Mouse (Mus musculus) v-Abl transformed pro-B cells (cell line): ENCODE measurements at regions not wholly inside any gene's neighbourhood (a gene's known extent, or its start where the extent isn't known, plus 50 kb on each side); places are given as distances from the start of the nearest gene placed in this dataset.
"Not testable (repeated sequence)": the region's sequence is repeated elsewhere in the genome, so short reads cannot be mapped to it uniquely, and the experiment has no call there.

ENCODE experiments used
- in situ Hi-C, 2 experiments: fragments of 400-800 bp; cut with MboI; formaldehyde crosslinking; loops; one replicate each; pipeline ENCODE4 v1.15.1; 2025; ENCODE audit not compliant: unreplicated experiment in 2 of 2

DNA sequence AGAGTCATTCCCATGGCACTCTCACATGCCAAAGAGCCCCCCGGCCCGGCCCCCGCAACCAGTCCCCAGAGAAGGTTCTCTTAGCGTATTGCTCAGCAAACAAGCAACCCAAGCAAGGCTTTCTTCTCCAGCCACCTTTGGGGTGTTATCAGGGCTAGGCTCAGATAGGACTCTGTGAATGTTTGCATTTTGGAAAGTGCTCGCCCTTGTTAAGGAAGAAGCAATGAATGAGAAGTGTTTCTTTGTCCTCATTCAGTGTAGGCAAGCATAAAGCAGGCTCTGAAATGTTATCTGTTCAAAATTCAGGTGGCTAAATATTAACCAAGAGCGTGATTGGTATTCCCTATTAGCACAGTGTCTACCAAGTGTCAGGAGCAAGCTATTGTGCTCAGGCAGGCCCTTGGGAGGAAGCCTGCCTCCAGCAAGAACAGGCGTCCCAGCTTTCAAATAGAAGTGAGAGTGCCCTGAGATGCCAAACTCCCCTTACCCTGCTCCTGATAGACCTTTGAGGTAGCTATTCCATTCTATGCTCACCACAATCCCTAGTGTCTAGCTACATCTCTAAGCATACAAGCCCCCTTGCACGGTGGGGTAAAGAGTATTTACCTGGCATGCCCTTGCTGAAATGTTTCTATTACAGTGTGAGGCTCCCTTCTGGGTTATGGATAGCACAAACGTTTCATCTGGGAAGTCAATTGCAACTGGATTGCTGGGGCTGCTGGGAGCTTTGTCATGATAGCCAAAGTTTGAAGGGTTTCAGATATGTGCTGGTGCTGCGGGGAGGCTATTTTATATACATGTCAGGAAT, 191.7 kb downstream of the Fam43a start:
- in situ Hi-C loops = no loop called here

DNA sequence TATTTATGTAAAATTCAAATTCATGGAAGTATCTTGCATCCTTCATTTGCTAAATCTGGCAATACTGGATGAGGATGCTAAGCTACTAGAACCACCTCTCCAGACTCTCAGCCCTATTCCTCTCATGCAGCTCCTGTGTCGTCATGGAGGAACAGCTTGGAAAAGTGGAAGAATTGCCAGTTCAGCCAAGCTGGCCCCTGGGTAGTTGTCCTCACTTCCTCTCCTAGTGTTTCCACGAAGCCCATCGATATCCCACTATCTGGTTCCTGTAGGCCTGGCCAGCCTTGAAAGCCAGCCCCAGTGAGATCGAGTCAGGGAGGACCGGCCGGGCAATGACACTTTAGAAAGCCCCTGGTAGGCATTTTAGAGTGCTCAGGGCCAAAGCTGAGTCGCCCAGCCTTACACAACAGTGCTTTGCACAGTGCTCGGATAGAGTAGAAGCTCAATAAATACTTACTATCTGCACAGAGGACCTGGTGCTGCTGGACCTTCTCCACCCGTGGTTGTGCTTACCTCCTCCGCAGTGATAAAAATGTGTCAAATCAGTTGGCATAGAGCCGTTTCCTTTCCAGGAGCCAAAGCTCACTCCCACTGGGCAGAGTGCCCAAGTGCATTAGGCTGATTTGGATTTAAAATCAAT, 193.3 kb downstream of the Fam43a start:
- in situ Hi-C loops = no loop called here

DNA sequence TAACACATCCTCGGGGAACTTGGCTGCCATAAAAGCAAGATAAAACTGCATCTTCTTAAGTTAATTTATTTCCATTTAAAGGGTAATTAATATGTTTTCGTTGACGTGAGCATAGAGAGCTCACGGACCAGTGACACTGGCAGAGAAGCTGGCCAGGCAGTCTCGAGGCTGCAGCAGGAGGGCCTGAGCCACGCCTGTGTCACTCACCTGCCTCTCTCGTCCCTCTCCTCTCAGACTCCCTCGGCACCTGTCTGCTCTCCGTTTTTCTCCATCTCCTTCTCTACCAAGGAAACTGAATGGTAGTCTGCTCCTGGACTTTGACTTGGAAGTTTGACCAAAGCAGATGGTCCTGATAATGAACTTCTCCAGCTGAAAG, 193.8 kb downstream of the Fam43a start:
- in situ Hi-C loops = no loop called here

DNA sequence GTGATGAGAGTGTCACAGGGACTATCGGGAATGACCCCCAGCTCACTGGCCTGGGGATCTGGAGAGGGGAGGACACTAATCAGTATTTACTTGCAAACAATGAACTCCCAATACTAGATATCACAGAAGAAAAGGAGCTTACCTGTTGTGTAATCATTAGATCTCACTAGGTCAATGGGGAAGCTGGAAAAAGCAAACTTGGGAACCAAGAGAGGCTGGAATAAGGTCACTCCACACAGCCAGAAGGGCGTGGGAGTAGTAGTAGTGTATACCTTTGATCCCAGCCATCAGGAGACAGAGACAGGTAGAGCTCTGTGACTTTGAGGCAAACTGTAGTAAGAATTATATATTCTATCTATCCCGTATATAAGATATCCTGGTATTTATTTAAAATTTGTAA, 194.3 kb downstream of the Fam43a start:
- in situ Hi-C loops = no loop called here

DNA sequence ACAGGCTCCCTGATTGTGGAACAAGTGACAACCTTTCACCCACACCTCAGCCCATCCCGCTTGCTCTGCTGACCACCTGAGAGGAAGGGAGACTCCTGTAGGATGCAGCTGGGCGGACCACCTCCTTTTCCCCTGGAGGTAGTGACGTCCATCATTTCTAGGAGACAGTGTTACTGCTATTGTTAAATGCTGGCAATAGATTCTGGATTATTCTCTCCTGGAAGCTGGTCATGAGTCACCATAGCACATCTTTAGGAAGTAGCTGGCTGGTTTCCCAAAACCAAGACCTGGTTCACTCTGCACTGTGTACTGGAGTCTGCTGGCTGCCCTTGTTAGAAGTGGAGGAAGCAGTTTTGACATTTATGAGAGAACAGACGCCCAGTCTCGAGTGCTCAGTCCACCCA, 196.0 kb downstream of the Fam43a start:
- in situ Hi-C loops = no loop called here

DNA sequence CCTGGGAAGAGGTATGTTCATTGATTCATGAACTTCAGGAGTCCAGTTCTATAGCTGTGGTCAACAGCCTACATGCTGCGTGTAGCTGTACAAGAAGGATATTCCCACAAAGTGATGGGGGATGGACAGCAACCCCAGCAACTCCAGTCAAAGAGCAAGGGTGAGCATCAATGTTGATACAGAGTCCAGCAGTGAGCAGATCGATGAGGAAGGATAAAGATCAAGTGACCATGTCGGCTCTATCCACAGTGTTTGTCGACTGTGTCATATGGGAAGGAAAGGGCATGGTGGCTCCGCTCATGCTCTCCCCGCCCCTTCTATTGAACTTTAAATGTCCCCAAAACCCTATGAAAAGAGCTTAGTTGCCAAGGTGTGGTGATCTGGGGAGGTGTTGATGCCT, 196.6 kb downstream of the Fam43a start:
- in situ Hi-C loops = no loop called here

DNA sequence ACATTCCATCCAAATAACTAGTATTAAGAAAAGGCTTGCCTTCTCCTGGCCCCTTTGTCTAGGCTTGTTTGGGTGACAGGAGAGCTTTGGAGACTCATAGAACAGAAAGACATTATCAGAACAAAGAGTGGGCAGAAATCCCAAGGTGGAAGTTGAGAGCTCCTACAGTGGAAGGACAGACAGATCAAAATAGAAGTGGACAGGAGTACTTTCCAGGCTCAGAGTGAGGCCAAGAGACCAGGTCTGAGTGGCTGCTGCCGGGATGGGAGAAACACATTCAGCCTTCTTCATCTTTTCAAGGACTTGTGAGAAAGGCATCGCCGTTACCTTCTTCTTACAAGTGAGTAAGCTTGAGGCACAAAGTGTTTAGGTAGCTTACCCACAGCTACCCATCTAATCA, 197.5 kb downstream of the Fam43a start:
- in situ Hi-C loops = no loop called here

DNA sequence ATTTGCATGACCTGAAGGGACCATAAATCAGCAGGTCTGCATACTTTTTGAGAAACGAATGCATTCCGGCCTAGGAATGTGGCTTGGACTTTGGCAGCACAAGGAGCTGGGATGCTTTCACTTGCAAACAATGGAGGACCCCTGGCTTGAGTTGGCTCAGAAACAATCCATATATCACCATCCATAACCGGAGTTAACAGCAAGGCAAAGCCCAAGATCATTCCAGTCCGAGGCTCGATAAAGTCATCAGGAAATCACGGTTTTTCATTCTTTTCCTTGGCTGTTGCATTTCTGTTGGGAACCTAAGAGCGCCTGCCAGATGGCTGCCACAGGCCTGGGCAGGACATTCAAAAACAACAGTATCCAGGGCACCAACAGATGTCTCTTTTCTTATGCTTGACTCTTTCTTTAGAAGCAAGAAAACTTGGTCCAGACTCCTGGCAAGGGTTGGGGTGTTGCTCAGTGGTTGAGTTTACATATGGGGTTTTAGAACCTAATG, 198.5 kb downstream of the Fam43a start:
- in situ Hi-C loops = no loop called here

DNA sequence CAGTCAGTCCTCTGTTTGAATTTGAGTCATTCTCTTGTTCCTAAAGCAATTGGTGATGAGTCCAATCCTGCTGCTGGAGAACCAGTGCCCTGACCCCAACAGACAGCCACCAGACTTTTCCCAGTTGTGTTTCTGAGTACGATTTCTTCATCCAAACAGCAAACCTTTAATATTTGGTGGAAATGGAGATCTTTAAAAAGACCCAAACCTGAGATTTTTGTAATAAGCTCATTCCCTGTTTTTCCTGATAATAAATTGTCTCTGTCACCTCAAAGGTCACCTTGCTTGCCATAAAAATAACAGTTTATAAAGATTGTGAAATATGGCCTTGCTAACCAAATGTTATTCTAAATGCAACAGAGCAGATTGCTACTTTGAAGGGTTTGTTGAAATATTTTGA, 199.0 kb downstream of the Fam43a start:
- in situ Hi-C loops = no loop called here

DNA sequence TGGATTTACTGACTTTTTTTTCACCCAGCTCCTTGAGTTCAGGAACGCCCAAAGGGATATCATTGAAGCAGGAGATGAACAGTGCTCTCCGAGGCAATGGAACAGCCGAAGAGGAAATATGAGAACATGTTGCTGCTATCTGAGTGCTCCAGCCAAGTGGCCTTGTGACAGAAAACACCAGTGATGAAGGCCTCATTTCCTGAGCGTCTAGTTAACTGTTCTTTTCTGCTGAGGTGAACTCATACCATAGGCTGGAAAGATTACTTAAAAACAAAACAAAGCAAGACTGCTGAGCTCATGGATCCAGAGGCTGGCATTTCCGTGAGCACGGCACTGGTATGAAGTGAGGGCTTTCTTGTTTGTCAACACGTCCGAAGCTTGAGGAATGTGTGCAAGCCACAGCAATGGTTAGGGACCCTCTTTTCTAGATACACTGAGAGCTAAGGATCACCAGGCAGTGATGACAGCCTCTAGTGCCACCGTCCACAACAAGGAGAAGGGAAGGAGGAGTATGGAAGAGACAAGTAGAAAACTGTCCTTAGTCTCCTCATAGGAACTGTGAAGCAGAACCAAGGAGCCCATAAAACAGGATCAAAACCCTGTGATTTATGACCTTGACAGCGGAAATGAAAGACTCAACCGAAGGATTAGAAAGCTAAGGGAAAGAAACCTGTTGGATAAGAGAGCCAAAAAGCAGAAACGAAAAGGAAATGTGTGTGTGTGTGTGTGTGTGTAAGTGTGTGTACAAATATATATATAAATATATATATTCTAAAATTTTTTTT, 200.4 kb downstream of the Fam43a start:
- in situ Hi-C loops = no loop called here

DNA sequence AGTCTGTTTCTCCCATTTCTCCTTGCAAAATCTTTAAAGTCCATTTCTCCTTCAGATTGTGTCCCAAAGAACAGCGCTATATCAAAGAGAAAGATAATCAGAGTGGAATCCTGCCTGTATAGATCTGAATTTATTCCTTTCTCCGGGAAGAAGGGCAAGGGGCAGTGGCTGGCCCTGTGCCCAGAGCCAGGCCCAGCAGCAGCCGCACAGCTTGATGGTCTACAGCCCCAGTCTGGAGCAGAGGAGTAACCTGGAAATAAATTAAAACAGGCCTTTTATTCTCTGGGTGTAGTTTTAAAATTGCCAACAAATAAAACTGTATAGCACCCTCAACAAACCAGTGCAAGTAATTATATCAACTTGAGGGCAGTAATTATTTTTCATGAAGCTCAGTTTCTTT, 204.5 kb downstream of the Fam43a start:
- in situ Hi-C loops = no loop called here

DNA sequence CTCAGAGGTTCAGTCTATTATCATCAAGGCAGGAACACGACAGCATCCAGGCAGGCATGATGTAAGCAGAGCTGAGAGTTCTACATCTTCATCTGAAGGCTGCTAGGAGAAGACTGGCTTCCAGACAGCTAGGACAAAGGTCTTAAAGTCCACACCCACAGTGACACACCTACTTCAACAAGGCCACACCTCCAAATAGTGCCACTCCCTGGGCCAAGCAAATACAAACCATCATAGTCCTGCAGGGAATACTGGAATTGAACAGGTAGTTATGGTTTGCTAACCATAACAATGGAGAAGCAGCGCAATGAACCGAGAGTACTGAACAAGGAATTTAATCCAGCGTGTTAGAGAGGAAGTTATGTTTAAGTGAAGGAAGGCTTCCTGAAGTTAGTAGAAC, 206.7 kb downstream of the Fam43a start:
- in situ Hi-C loops = not testable (repeated sequence)

DNA sequence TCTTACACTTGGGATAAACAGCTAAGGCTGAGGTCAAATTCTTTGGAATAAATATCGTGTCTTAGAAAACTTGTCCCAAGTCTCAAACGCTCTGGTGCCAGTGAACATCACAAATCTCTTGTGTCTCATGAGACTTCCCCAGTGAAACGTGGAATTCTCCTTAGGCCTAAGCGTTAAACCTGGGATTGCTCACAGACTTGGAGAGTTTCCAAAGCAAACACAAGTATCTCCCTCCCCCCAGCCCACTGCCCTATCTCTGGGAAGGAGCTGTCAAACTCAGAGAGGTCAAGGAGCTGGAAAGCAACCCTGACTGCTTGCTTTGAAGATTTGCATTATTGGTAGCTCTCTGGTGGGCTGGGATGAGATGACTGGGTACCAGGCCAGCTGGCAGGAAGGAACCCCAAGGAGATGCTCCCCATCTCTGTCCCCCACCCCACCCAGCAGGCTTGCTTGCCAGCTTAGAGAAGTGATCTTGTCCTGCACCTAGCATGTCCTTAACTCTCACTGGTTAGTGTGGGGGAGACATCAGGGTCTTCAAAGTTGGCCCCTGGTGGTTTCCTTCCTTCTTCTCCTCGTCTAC, 219.1 kb downstream of the Fam43a start:
- in situ Hi-C loops = no loop called here

DNA sequence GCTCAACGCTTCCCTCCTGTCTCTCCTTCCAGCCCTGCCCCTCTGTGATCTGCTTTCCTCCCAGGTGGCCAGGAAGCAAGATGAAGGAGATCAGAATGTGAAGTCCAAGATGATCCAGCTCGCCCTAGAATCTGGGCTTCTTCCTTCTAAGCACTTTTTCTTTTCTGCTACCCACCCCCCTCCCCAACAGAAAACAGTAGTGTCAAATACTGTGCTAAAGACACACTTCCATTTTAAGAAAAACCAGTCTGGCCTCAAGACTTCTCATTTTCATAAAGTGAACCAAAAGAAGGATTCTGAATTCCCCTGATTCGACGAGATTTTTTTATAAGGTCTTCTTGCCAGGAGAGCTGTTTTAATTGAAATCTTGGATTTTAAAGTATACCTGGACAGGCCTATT, 219.8 kb downstream of the Fam43a start:
- in situ Hi-C loops = no loop called here

DNA sequence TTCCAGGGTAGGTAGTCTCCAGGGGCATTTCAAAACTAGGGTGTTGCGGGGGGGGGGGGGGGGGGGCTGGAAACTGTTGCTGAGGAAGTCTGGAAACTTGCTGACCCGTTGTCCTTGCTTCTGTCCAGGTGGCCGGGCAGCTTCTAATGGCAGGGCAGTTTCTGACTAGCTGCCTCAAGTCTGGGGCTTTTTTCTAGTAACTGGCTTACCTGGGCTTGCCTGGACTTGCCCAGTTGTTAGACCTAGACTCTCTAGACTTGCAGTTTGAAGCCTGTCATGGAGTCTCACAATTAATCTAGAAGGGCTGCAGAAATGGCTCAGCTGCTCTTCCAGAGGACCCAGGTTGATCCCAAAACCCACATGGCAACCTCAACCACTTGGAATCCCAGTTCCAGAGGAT, 220.7 kb downstream of the Fam43a start:
- in situ Hi-C loops = no loop called here

DNA sequence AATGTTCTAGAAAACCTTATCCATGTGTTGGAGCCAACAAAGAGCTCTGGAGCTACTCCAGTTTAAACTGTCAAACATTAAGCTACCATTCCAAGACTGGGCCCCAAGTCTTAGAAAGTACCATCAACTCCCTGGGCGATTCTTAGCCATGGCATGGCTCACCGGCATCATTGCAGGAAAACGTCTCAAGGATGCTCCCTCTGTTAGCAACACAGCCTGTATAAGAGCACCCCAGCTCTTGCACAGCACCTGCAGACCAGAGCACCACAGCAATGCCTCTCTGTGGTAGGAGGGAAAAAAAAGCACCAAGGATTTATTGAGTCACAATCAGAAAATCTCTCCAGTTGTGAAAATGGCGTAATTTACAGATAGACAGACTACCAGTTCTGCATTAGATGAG, 221.2 kb downstream of the Fam43a start:
- in situ Hi-C loops = no loop called here

DNA sequence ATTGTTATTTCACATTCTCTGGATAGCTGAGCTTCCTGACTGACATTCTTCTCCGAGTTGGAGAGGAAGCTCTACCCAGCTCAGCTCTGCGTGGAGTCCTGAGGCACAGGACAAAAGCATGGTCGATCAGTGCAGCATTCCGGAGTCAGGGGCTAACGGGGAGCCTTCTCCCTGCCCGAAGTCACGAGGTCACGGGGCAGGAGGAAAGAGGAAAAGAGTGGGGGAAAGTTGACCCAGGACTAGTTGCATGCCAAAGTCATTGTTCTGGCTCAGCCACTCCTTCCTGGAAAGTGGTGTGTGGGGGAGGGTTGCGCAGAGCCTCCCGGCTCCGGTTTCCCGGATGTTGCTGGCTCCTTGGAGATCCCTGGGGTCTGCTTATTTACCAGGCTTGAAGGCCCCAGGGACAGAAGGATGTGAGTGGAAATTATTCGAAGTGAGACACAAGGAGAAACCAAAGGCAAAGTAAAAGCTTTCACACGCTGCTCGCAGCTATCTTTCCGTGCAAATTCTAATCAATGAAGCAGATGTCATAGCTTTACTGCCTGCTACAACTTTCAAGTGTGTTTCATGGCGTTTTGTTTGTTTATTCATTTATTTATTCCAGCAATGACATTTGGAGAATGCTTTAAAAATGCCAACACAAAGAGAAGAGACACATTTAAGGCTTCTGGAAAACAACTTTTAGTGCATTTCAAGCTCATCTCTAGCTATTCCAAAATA, 221.8 kb downstream of the Fam43a start:
- in situ Hi-C loops = no loop called here

DNA sequence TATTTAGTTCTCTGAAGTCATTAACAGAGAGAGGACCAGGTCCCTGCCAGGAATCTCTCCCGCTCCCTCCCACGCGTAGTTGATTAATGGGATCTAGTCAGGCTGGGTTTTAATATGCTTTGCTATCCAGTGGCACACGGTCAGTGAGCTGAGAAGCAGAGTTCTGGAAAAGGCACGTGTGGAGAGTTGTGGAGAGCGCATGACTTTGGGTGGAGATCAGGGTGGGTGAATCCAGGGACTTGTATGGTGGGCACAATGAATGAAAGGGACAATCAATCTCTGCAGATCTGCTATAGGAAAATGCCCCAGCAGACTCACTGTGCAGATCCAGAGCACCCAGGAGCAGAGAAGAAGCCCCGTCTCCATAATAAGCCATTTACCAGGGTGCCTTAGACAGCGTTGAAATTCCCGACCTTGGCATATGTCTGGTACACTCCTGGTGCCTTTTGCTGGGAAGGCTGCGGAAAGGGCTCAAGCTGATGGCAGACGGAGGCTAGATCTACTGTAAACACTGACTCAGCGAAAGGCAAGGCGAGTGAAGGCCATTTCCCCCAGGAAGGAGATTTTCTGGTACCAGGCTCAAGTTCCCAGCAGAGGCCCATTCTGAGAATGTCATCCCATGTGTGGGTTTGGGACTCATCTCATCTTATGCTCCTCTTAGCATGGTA, 222.5 kb downstream of the Fam43a start:
- in situ Hi-C loops = no loop called here

DNA sequence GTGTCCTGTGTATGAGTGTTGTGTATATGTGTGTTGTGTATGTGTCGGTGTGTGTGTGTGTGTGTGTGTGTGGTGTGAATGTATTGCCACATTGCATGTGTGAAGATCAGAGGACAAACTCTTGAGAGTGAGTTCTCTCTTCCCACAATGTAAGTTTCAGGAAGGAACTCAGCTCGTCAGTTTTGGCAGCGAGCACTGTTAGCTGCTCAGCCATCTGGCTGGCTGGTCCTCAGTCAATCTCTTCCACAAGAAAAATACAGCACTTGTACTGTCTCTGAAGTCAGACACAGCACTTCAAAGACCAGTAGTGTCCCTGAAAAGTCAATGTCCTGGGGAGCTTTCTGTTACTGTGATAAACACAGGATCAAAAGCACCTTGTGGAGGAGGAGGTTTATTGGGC, 226.6 kb downstream of the Fam43a start:
- in situ Hi-C loops = no loop called here
